Mouse (Mus musculus) erythroid progenitor cell, adult 5-6 weeks (primary cell): Measurements from ENCODE around the gene Hsp90ab1. TPM values are rescaled to one million over a fixed set of nuclear protein-coding genes. Genes with fewer than 3 reads are reported as not detected.
A peak's percentile ranks its signal among the peaks of the same experiment; 100 is the strongest.

Experiments used
- ATAC-seq: replicated peaks from 2 replicates; pipeline ENCODE4 v1.8.0; 2016; ENCODE audit warnings: moderate number of reproducible peaks, mild to moderate bottlenecking, moderate TSS enrichment, inconsistent platforms; ENCODE audit not compliant: poor library complexity, low FRiP score, severe bottlenecking
- total RNA-seq, 2 experiments: library from RNA; stranded (forward) in 1 of 2; stranded (reverse) in 1 of 2; fragments of 150-400 nt in 1 of 2; fragments of 186-747, 209-891 nt in 1 of 2; gene quantifications; 2 replicates each; pipeline versions ENCODE4 v1.2.3 to v1.2.4; 2015 to 2017; ENCODE audit warnings: low replicate concordance in 2 of 2

Gene Hsp90ab1
- total RNA-seq, 2 experiments from 2014 or later, result 204 to 237 TPM

GRCm38 (mm10) chr17:45582715-45583355 lies 9.8 kb upstream of the Hsp90ab1 start:
- ATAC-seq, result no peak

- ATAC-seq, result peak; percentile 61
These were observed 9.1 kb upstream of the Hsp90ab1 start for GRCm38 (mm10) chr17:45582188-45582587.

DNA sequence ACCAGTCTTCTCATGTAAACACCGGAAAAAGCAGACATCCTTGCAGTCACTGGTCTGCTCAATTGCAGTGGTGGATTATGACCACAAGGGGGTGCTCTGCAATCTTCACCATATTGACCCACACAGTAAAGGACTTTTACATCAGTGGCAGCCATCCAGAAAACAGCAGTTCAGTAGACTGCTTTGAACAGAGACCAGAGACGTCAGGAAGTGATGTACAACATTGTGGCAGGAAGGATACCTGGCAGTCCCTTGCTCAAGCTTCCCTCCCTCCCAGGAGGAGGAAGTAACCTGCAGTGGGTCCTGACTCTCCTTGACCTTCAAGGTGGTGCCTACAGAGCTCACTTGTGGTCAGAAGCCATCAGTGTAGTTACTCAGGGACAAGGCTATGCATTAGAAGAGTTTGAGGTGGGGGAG lies 8.5 kb upstream of the Hsp90ab1 start:
- peak; percentile 78 for ATAC-seq

DNA sequence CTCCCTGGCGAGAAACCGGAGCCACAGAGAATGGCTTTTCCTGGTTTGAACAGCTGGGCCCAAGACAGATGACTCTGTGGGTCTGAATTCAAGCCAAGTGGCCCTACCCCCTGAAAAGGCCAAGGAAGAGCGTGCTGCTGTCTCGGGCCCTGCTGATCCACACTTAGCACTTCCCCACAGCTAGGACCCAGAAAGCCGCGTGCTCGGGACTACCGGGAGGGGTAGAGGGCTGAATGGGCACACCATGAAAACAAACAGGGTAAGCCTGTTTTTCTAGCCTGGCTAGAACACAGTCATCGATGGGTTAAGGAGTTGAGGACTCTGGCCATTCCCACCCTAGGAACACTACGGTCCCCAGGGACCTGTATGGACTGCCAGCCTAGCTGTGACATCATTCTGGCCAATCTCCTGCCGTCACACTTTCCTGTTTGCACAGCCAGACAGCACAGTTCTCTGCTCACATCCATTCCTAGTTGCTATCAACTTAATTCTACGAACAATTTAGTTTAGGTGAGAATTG lies 7.9 kb upstream of the Hsp90ab1 start:
- ATAC-seq, result no peak

DNA sequence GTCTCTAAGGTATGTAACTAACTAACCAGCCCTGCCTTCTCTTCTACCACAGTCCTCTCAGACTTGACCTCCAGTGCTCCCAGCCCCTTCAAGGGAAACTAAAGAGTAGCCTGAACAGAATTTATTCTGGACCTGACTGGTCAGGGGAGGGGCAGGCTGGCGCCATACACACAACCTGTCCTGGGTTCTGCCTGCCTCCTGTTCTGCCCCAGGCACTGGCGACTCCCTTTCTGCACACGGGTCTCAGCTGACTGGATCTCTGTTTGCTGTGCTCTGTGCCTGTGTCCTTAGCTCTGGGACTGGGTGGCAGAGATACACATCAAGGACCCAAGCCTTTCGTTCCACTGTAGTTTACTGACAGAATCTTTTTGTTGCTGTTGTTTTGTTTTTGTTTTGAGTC lies 6.5 kb upstream of the Hsp90ab1 start:
- no peak for ATAC-seq

DNA sequence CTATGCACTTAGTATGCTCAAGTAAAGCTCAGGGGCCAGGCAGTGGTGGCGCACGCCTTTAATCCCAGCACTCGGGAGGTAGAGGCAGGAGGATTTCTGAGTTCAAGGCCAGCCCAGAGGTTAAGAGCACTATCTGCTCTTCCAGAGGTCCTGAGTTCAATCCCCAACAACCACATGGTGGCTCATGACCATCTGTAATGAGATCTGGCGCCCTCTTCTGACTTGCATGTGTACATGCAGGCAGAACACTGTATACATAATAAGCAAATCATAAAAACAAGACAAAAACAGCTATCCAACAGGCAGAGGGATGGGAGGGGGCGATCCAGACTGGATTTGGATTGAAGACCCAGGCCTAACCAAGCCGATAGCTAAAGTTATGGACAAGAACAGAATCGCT lies 5.8 kb upstream of the Hsp90ab1 start:
- no peak for ATAC-seq

DNA sequence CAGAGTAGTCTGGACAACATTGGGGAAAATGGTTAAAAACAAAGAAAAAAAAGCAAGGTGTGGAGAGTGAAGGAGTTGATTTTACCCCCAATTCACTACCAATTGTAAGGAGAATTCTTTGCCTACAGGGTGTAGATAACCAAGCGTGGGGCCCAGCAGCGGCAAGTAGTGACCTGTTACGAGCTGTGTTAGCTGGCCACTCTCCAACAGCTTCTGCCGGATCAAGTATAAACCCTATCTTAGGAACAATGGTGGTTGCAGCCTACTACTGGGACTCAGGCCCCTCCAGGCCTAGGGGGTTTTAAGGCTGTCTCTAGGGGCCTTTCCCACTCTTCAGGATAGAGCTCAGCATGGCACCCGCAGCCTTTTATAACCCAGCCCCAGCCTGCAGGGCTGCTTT lies 5.2 kb upstream of the Hsp90ab1 start:
- no peak for ATAC-seq

- no peak for ATAC-seq
These were observed 2.2 kb upstream of the Hsp90ab1 start for GRCm38 (mm10) chr17:45575123-45575897.

- ATAC-seq, result peak; percentile 42
These were observed 1.2 kb upstream of the Hsp90ab1 start for GRCm38 (mm10) chr17:45574129-45574761.

GRCm38 (mm10) chr17:45573780-45574123 lies 681 bp upstream of the Hsp90ab1 start:
- peak; percentile 76 for ATAC-seq

DNA sequence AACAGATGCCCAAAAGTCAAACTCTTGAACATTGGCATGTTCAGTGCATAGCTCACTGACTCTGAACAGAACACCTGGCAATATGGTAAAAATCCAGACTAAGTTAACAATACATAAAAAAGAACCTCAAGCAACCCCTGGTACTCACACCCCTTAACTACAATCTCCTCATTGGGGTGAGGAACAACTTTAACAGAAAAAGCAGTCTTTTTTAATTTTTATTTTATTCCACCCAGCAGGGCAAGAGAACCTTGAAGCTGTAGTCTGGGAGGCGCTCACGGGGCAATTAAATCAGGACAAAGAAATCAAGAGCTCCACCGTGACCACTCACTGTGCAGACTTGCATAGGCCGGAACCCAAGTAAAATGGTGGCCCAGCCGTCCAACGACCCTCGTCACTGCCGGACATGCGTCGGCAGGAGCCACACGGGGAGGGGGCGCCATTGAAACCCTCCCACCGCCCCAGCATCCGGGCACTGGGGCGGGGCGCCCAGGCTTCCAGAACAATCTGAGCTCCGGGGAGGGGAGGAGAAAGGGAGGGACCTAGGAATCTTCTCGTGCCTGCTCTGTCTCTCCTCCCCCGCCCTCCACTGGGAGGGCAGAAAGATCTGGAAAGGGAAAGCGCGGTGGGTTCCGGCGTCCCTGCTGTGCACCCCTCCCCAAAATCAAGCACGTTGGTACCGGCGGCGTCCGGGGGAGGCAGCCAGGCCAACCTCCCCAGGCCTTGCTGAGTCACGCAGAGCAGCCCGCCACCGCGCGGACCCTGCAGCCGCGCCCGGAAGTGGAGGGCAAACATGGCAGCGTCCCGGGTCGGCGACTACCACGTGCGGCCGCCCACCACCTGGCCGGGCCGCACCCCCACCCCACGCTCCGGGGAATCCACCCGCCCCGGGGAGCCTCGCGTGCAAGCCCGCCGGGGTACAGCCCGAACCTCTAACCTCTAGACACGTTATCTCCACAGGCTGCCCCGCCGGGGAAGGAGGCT lies 676 bp downstream of the Hsp90ab1 start:
- peak; percentile 43 for ATAC-seq

GRCm38 (mm10) chr17:45569999-45570398 lies 3.1 kb downstream of the Hsp90ab1 start:
- no peak for ATAC-seq

DNA sequence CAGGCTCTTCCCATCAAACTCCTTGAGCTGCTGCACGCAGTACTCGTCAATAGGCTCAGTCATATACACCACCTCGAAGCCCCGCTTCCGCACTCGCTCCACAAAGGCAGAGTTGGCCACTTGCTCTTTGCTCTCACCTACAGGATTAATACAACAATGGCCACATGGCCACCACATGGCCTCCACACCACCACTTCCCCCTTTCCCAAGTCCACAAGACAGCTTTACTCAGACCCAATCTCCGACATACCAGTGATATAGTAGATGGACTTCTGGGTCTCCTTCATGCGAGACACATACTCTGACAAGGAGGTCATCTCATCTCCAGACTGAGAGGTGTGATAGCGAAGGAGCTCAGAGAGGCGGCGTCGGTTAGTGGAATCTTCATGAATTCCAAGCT lies 4.1 kb downstream of the Hsp90ab1 start:
- no peak for ATAC-seq

GRCm38 (mm10) chr17:45567162-45567601 lies 5.9 kb downstream of the Hsp90ab1 start:
- no peak for ATAC-seq

DNA sequence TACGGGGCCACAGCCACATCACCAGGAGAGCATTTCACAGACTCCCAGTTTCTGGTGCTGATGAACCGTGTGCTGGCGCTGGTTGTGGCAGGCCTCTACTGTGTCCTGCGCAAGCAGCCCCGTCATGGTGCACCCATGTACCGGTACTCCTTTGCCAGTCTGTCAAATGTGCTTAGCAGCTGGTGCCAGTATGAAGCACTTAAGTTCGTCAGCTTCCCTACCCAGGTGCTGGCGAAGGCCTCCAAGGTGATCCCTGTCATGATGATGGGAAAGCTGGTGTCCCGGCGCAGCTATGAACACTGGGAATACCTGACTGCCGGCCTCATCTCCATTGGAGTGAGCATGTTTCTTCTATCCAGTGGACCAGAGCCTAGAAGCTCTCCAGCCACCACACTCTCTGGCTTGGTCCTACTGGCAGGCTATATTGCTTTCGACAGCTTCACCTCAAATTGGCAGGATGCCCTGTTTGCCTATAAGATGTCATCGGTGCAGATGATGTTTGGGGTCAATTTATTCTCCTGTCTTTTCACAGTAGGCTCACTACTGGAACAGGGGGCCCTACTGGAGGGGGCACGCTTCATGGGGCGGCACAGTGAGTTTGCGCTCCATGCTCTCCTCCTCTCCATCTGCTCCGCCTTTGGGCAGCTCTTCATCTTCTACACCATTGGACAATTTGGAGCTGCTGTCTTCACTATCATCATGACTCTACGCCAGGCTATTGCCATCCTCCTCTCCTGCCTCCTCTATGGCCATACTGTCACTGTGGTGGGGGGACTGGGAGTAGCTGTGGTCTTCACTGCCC lies 6.5 kb downstream of the Hsp90ab1 start:
- no peak for ATAC-seq

GRCm38 (mm10) chr17:45566031-45566359 lies 7.1 kb downstream of the Hsp90ab1 start:
- no peak for ATAC-seq

DNA sequence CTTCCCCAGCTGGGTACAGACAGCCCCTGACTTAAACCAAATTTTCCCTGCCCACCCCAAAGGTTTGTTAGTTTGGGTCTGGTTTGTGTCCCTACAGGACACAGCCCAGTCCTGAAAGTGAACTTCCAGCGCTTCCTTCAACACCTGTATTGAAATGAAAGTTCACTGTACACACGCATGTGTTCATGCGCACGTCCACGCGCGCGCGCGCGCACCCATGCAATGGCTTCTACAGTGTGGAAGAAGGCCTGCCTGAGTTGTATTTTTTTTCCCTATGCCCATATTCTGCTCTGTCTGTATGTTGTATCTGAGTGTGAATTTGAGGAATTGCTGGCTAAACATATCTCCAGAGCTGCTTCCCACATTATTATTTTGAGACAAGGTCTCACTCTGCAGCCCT lies 8.0 kb downstream of the Hsp90ab1 start:
- no peak for ATAC-seq

GRCm38 (mm10) chr17:45564531-45565084 lies 8.5 kb downstream of the Hsp90ab1 start:
- no peak for ATAC-seq
